In genomic region chr12:8301841-8302431, GRCm38 (mm10) we compare ENCODE assay signal across 9 mouse cellular contexts. TPM values are rescaled to one million over a fixed set of nuclear protein-coding genes. Genes with fewer than 3 reads are reported as not detected.
DNase-seq lines count a peak whose midpoint lies in the region; ATAC-seq lines count a peak whose summit lies in the region.
"Had no signal": no experiment of that assay in that cellular context is flagged by ENCODE, and none has a peak within 500 bp of the region (broad histone marks: within the 10 kb centered on the region; RNA-seq: fewer than 3 reads in every experiment).

Gdf7 (minus strand) TSS chr12:8301954.

- H3K4me3 ChIP-seq in liver, embryonic 12.5 days = peak within 1 kb of the TSS; percentile 38

- no peak within 1 kb of the TSS for H3K9ac ChIP-seq in liver, embryonic 12.5 days

- peak within 1 kb of the TSS; percentile 63 for H3K4me2 ChIP-seq in liver, embryonic 12.5 days

- H3K27ac ChIP-seq in liver, embryonic 12.5 days = no peak within 1 kb of the TSS

- H3K4me1 ChIP-seq in liver, embryonic 12.5 days = 0 out of 2 replicates have a peak, but pooled peaks cover 11% of the 10 kb centered on the region

- no peaks in the 10 kb centered on the region for H3K36me3 ChIP-seq in liver, embryonic 12.5 days

- 2% methylated on average over 46 of the region's 53 CpGs for WGBS in liver, embryonic 12.5 days (ENCODE audit: insufficient replicate concordance)

- no peaks in the 10 kb centered on the region for H3K9me3 ChIP-seq in liver, embryonic 12.5 days (replicated peaks)

- peak; percentile 25 for DNase-seq in adrenal gland, adult 2 months
- DNase-seq in adrenal gland, postnatal 25 days = no peak
- peak; percentile 45 for DNase-seq in thymus, postnatal 4 days
- no peak for DNase-seq in thymus, postnatal 10 days (ENCODE audit: low spot score in 2 of 2)
- no peak for DNase-seq in spleen, adult 12 weeks (ENCODE audit: low spot score)
- no peak for DNase-seq in thymus, adult 18-20 months

- no peak for ATAC-seq in liver, embryonic 12.5 days
- ATAC-seq in megakaryocyte progenitor cell, adult 5-6 weeks (replicated peaks; ENCODE audit: poor library complexity) = no peak

- H3K27me3 ChIP-seq in liver, embryonic 12.5 days (replicated peaks) = peaks cover 92% of the 10 kb centered on the region

RNA-seq across cellular contexts. Expression of gene Gdf7, which starts in this region (rescaled TPM):
- not detected for total RNA-seq in adrenal gland, adult 2 months (2021)
- polyA plus RNA-seq in adrenal gland, adult 2 months (2012; rRNA removed) = 0.20 and 0.31 TPM in 2 replicates
- not detected in 2 replicates for total RNA-seq in adrenal gland, postnatal 25 days (2021)
- not detected in 2 replicates for polyA plus RNA-seq in liver, embryonic 12.5 days (2016; fragmentation: Nextera tagmentation; extraction: Ambion mirVana)
- total RNA-seq in megakaryocyte progenitor cell, adult 5-6 weeks (2015) = not detected in 2 replicates
- total RNA-seq in megakaryocyte progenitor cell, adult 5-6 weeks (2017) = not detected in 2 replicates
- total RNA-seq: neutrophil, adult 5-6 weeks had no signal

Comparison
In these comparisons a context has a peak if more than half of its experiments do, and no peak if none do; other contexts are left out.
1. Peak in DNase-seq in adrenal gland, adult 2 months; RNA of the gene not detected or under 1 TPM.